Mouse (Mus musculus) lung, embryonic 14.5 days (tissue): Measurements from ENCODE around the gene Fscn3. TPM values are rescaled to one million over a fixed set of nuclear protein-coding genes. Genes with fewer than 3 reads are reported as not detected.

Experiments
- ATAC-seq: fragments of 200-750 bp; cut with Nextera tagmentation; 2 replicates; pipeline ENCODE4 v1.8.0; 2017; ENCODE audit warnings: mild to moderate bottlenecking, moderate TSS enrichment, moderate library complexity; ENCODE audit not compliant: insufficient read depth
- DNase-seq: peaks from one replicate; pipeline ENCODE4 v3.0.0-alpha.2; 2015
- H3K27ac ChIP-seq: fragments of 300-500 bp; sonication (generic); 2 replicates; pipeline ENCODE4 v1.5.1; 2014; ENCODE audit warnings: low read depth, mild to moderate bottlenecking, moderate library complexity
- H3K27me3 ChIP-seq: fragments of 300-500 bp; sonication (generic); 2 replicates; pipeline ENCODE4 v1.6.1; 2014; ENCODE audit warnings: low read length, control low read depth; ENCODE audit not compliant: insufficient read depth
- H3K36me3 ChIP-seq: fragments of 300-500 bp; sonication (generic); 2 replicates; pipeline ENCODE4 v1.6.1; 2014; ENCODE audit warnings: control low read depth; ENCODE audit not compliant: insufficient read depth
- H3K4me1 ChIP-seq: fragments of 300-500 bp; sonication (generic); 2 replicates; pipeline ENCODE4 v1.6.1; 2014; ENCODE audit warnings: antibody characterized with exemption, control low read depth; ENCODE audit not compliant: insufficient read depth
- H3K4me2 ChIP-seq: fragments of 300-500 bp; sonication (generic); 2 replicates; pipeline ENCODE4 v1.6.1; 2014; ENCODE audit warnings: mild to moderate bottlenecking
- H3K4me3 ChIP-seq: fragments of 300-500 bp; sonication (generic); 2 replicates; pipeline ENCODE4 v1.5.1; 2014; ENCODE audit warnings: low read depth, low read length
- H3K9ac ChIP-seq: fragments of 300-500 bp; sonication (generic); 2 replicates; pipeline ENCODE4 v1.6.1; 2014
- H3K9me3 ChIP-seq: fragments of 300-500 bp; sonication (generic); 2 replicates; pipeline ENCODE4 v1.6.1; 2016; ENCODE audit warnings: low read depth, low read length, control low read depth
- CTCF ChIP-seq: IDR thresholded peaks from 2 replicates; pipeline ENCODE4 v1.5.1; 2016; ENCODE audit warnings: antibody characterized with exemption, low read depth
- WGBS: fragments of 180-500 bp; shearing (Covaris S2); extraction: QIAGEN DNeasy Blood & Tissue Kit; methylation state at CpG from one replicate; pipeline ENCODE4 v1.1.7; 2014; 5-methylcytosine and 5-hydroxymethylcytosine counted together
- polyA plus RNA-seq: library from polyadenylated mRNA; unstranded; fragments of >200 nt; fragmentation: Nextera tagmentation; extraction: Ambion mirVana; gene quantifications from 2 replicates; pipeline ENCODE4 v1.2.1, GENCODE M21; 2014

Fscn3 gene
- polyA plus RNA-seq, 1 experiment from 2014 or later, result not detected

- Histone ChIP-seq H3K27ac (peak overlapping the region; percentile 75; the same call in 1 of the 2 replicates), H3K4me2 (peak overlapping the region; percentile 94), H3K9me3 (no peaks in the 10 kb centered on the region), H3K4me1 (peaks cover 8% of the 10 kb centered on the region), H3K4me3 (peak overlapping the region; percentile 85), H3K36me3 (peaks cover 32% of the 10 kb centered on the region), H3K9ac (peak overlapping the region; percentile 79), H3K27me3 (no peaks in the 10 kb centered on the region)
- TF ChIP-seq CTCF, result no peak
- DNase-seq, result no peak
- 11% methylated on average over 13 of the region's 13 CpGs for WGBS
- ATAC-seq, result no peak
Measured at GRCm38 (mm10) chr6:28420865-28421264, 6.7 kb upstream of the Fscn3 start.

GRCm38 (mm10) chr6:28421469-28422000 lies 6.1 kb upstream of the Fscn3 start:
- peaks cover 39% of the 10 kb centered on the region for H3K36me3 ChIP-seq
- peak; percentile 83 for TF ChIP-seq CTCF
- H3K4me1 ChIP-seq, result peaks cover 8% of the 10 kb centered on the region

GRCm38 (mm10) chr6:28422651-28423290 lies 4.8 kb upstream of the Fscn3 start:
- Histone ChIP-seq H3K4me1 (peaks cover 8% of the 10 kb centered on the region), H3K27ac (peak overlapping the region; percentile 86; the same call in 1 of the 2 replicates), H3K4me3 (peak overlapping the region; percentile 89), H3K9me3 (no peaks in the 10 kb centered on the region), H3K9ac (no peak overlapping the region), H3K36me3 (peaks cover 33% of the 10 kb centered on the region), H3K27me3 (no peaks in the 10 kb centered on the region), H3K4me2 (peak overlapping the region; percentile 63)
- TF ChIP-seq CTCF, result no peak
- ATAC-seq (no peak), DNase-seq (no peak)
- 64% methylated on average over 15 of the region's 15 CpGs for WGBS

More at GRCm38 (mm10) chr6:28421469-28422000, 6.1 kb upstream of the Fscn3 start:
- H3K4me2 ChIP-seq, result peak overlapping the region; percentile 94
- H3K9ac ChIP-seq, result peak overlapping the region; percentile 79
- ATAC-seq, result peak; percentile 86
- H3K27ac ChIP-seq, result peak overlapping the region; percentile 75
- no peaks in the 10 kb centered on the region for H3K27me3 ChIP-seq
- no peaks in the 10 kb centered on the region for H3K9me3 ChIP-seq
- peak overlapping the region; percentile 85 for H3K4me3 ChIP-seq
- peak; percentile 96 for DNase-seq
- under 1% methylated on average over 27 of the region's 27 CpGs for WGBS

GRCm38 (mm10) chr6:28423313-28423712 lies 4.3 kb upstream of the Fscn3 start, which contains the start of gene Arf5:
TSS of gene Arf5 (plus strand) at chr6:28423560.
- peak within 1 kb of the TSS; percentile 89 for H3K4me3 ChIP-seq
- TF ChIP-seq CTCF, result no peak
- H3K9ac ChIP-seq, result peak within 1 kb of the TSS; percentile 97
- H3K4me2 ChIP-seq, result peak within 1 kb of the TSS; percentile 63
- DNase-seq (peak; percentile 95), ATAC-seq (peak; percentile 65)
- H3K4me1 ChIP-seq, result peaks cover 8% of the 10 kb centered on the region
- H3K9me3 ChIP-seq, result no peaks in the 10 kb centered on the region
- under 1% methylated on average over 26 of the region's 42 CpGs for WGBS
- no peaks in the 10 kb centered on the region for H3K27me3 ChIP-seq
- H3K27ac ChIP-seq, result peak within 1 kb of the TSS; percentile 86
- peaks cover 28% of the 10 kb centered on the region for H3K36me3 ChIP-seq

GRCm38 (mm10) chr6:28423767-28424695 lies 3.6 kb upstream of the Fscn3 start:
- peak; percentile 52 for ATAC-seq
- TF ChIP-seq CTCF, result peak; percentile 31; the same call in 1 of the 2 replicates

GRCm38 (mm10) chr6:28425019-28425418 lies 2.6 kb upstream of the Fscn3 start:
- Histone ChIP-seq H3K9me3 (no peaks in the 10 kb centered on the region), H3K4me3 (peak overlapping the region; percentile 89), H3K27ac (no peak overlapping the region), H3K4me2 (peak overlapping the region; percentile 63), H3K36me3 (peaks cover 18% of the 10 kb centered on the region; the same call in 1 of the 2 replicates), H3K4me1 (peaks cover 8% of the 10 kb centered on the region), H3K27me3 (no peaks in the 10 kb centered on the region), H3K9ac (no peak overlapping the region)
- TF ChIP-seq CTCF, result no peak
- ATAC-seq, result no peak
- no peak for DNase-seq
- 91% methylated on average over 6 of the region's 6 CpGs for WGBS

More at GRCm38 (mm10) chr6:28423767-28424695, 3.6 kb upstream of the Fscn3 start:
- peak overlapping the region; percentile 86 for H3K27ac ChIP-seq
- peak overlapping the region; percentile 89 for H3K4me3 ChIP-seq
- no peaks in the 10 kb centered on the region for H3K9me3 ChIP-seq
- H3K36me3 ChIP-seq, result peaks cover 20% of the 10 kb centered on the region; the same call in 1 of the 2 replicates
- H3K9ac ChIP-seq, result peak overlapping the region; percentile 97
- peak; percentile 66 for DNase-seq
- peak overlapping the region; percentile 63 for H3K4me2 ChIP-seq
- peaks cover 8% of the 10 kb centered on the region for H3K4me1 ChIP-seq
- H3K27me3 ChIP-seq, result no peaks in the 10 kb centered on the region
- WGBS, result 7% methylated on average over 42 of the region's 46 CpGs
